Mouse (Mus musculus) spleen, adult 2 months (tissue): ENCODE data around the gene Rpl13. TPM values are rescaled to one million over a fixed set of nuclear protein-coding genes. Genes with fewer than 3 reads are reported as not detected.

Experiments used
- DNase-seq, 2 experiments: peaks; one replicate each; pipeline versions ENCODE4 v3.0.0 to v3.0.0-alpha.2; 2012 to 2021; ENCODE audit warnings: low spot score in 2 of 2, low read depth in 1 of 2
- H3K27ac ChIP-seq: fragments of 200-500 bp; 2 replicates; pipeline ENCODE4 v1.5.1; 2012; ENCODE audit warnings: low read length, inconsistent platforms; ENCODE audit not compliant: insufficient read depth
- H3K27me3 ChIP-seq: fragments of 200-500 bp; 2 replicates; pipeline ENCODE4 v1.6.1; 2012; ENCODE audit warnings: mild to moderate bottlenecking, moderate library complexity, low read length, inconsistent platforms; ENCODE audit not compliant: control insufficient read depth, insufficient read depth
- H3K36me3 ChIP-seq: fragments of 200-500 bp; 2 replicates; pipeline ENCODE4 v1.6.1; 2012; ENCODE audit warnings: mild to moderate bottlenecking, low read length, inconsistent platforms; ENCODE audit not compliant: control insufficient read depth, insufficient read depth
- H3K4me1 ChIP-seq: fragments of 200-500 bp; 2 replicates; pipeline ENCODE4 v1.6.1; 2011; ENCODE audit warnings: inconsistent platforms; ENCODE audit not compliant: control insufficient read depth, insufficient read depth, insufficient read length
- H3K4me3 ChIP-seq: fragments of 200-500 bp; 2 replicates; pipeline ENCODE4 v1.5.1; 2011; ENCODE audit warnings: mild to moderate bottlenecking, inconsistent platforms; ENCODE audit not compliant: insufficient read depth, insufficient read length; ENCODE audit errors: extremely low read depth
- CTCF ChIP-seq: fragments of 200-500 bp; IDR thresholded peaks from 2 replicates; pipeline ENCODE4 v1.5.1; 2011; ENCODE audit warnings: mild to moderate bottlenecking, inconsistent platforms; ENCODE audit not compliant: insufficient read depth, insufficient read length, insufficient replicate concordance; ENCODE audit errors: extremely low read depth
- POLR2A ChIP-seq: fragments of 200-500 bp; IDR thresholded peaks from 2 replicates; pipeline ENCODE4 v1.6.1; 2011; ENCODE audit warnings: low read depth, low read length, inconsistent platforms
- WGBS: fragments of 180-500 bp; shearing (Covaris S2); methylation state at CpG from one replicate; pipeline ENCODE4 v1.1.7; 2018; 5-methylcytosine and 5-hydroxymethylcytosine counted together
- polyA plus RNA-seq: library from polyadenylated mRNA; depleted of rRNA; stranded (reverse); fragments of >200 nt; gene quantifications from 2 replicates; pipeline ENCODE4 v1.2.3, GENCODE M21; 2012

The Rpl13 gene
- polyA plus RNA-seq, 1 experiment = 2,207 TPM

GRCm38 (mm10) chr8:123134149-123134713 is 32.1 kb downstream of the Rpl13 start:
- Histone ChIP-seq H3K27ac (no peak overlapping the region), H3K27me3 (no peaks in the 10 kb centered on the region), H3K4me3 (no peak overlapping the region), H3K36me3 (no peaks in the 10 kb centered on the region), H3K4me1 (no peaks in the 10 kb centered on the region)
- 85% methylated on average over 11 of the region's 11 CpGs for WGBS
- DNase-seq = no peak
- no peak for TF ChIP-seq POLR2A
- no peak for TF ChIP-seq CTCF

- WGBS = 64% methylated on average over 7 of the region's 7 CpGs
These were observed 33.3 kb downstream of the Rpl13 start for GRCm38 (mm10) chr8:123135406-123135805.

GRCm38 (mm10) chr8:123135806-123136205 is 33.7 kb downstream of the Rpl13 start:
- WGBS = 77% methylated on average over 9 of the region's 9 CpGs
- H3K27me3 ChIP-seq = no peaks in the 10 kb centered on the region
- TF ChIP-seq POLR2A = no peak
- TF ChIP-seq CTCF = no peak
- no peak for DNase-seq
- H3K4me3 ChIP-seq = no peak overlapping the region
- H3K27ac ChIP-seq = no peak overlapping the region
- H3K4me1 ChIP-seq = no peaks in the 10 kb centered on the region
- no peaks in the 10 kb centered on the region for H3K36me3 ChIP-seq

More at GRCm38 (mm10) chr8:123135406-123135805, 33.3 kb downstream of the Rpl13 start:
- H3K27ac ChIP-seq = no peak overlapping the region
- no peak for TF ChIP-seq POLR2A
- no peak for TF ChIP-seq CTCF
- H3K27me3 ChIP-seq = no peaks in the 10 kb centered on the region
- no peaks in the 10 kb centered on the region for H3K4me1 ChIP-seq
- no peaks in the 10 kb centered on the region for H3K36me3 ChIP-seq
- DNase-seq = no peak
- no peak overlapping the region for H3K4me3 ChIP-seq

- Histone ChIP-seq H3K36me3 (no peaks in the 10 kb centered on the region), H3K27ac (no peak overlapping the region), H3K4me3 (no peak overlapping the region), H3K4me1 (no peaks in the 10 kb centered on the region), H3K27me3 (no peaks in the 10 kb centered on the region)
- no peak for DNase-seq
- TF ChIP-seq CTCF (no peak), POLR2A (no peak)
- 90% methylated on average over 9 of the region's 9 CpGs for WGBS
These were observed 34.1 kb downstream of the Rpl13 start for GRCm38 (mm10) chr8:123136287-123136686.

GRCm38 (mm10) chr8:123137645-123138077 is 35.5 kb downstream of the Rpl13 start:
- no peak for DNase-seq
- TF ChIP-seq POLR2A = no peak
- no peak for TF ChIP-seq CTCF
- WGBS = 37% methylated on average over 2 of the region's 2 CpGs
- no peak overlapping the region for H3K4me3 ChIP-seq
- H3K27me3 ChIP-seq = no peaks in the 10 kb centered on the region
- H3K27ac ChIP-seq = no peak overlapping the region
- no peaks in the 10 kb centered on the region for H3K4me1 ChIP-seq
- H3K36me3 ChIP-seq = no peaks in the 10 kb centered on the region

- Histone ChIP-seq H3K27me3 (no peaks in the 10 kb centered on the region), H3K36me3 (no peaks in the 10 kb centered on the region), H3K4me1 (no peaks in the 10 kb centered on the region), H3K4me3 (no peak overlapping the region), H3K27ac (no peak overlapping the region)
- 69% methylated on average over 4 of the region's 4 CpGs for WGBS
- TF ChIP-seq CTCF = no peak
- TF ChIP-seq POLR2A = no peak
- no peak for DNase-seq
These were observed 36.6 kb downstream of the Rpl13 start for GRCm38 (mm10) chr8:123138741-123139140.

GRCm38 (mm10) chr8:123141741-123142462 is 39.8 kb downstream of the Rpl13 start:
- no peaks in the 10 kb centered on the region for H3K4me1 ChIP-seq
- no peaks in the 10 kb centered on the region for H3K27me3 ChIP-seq
- no peaks in the 10 kb centered on the region for H3K36me3 ChIP-seq
- no peak for DNase-seq
- H3K4me3 ChIP-seq = no peak overlapping the region
- no peak for TF ChIP-seq POLR2A
- no peak for TF ChIP-seq CTCF
- 86% methylated on average over 14 of the region's 14 CpGs for WGBS
- no peak overlapping the region for H3K27ac ChIP-seq
